Mouse (Mus musculus): ENCODE results near the gene Rap1b. TPM values are rescaled to one million over a fixed set of nuclear protein-coding genes. Genes with fewer than 3 reads are reported as not detected.
A peak's percentile ranks its signal among the peaks of the same experiment; 100 is the strongest.

Gene Rap1b
- polyA plus RNA-seq, 1 experiment from 2014 or later = 132 TPM

DNA sequence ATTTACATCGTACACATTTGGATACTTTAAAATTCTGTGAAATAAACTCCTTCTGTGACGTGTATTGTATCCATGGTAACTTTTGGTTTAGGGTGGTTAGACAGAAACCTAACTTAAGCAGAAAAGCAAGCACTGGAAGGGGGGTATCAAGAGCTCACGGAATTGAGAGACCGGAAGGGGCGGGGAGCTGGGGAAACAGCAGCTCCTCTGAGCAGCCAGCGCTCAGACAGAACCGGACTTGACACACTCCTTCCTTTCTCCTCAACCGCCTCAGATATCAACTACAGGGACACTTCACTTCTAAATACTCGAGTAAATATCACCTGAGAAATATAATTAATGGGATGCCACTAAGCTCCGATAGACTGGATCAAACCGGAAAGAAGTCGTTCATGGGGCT is 48.7 kb downstream of the Rap1b start:
- no peaks in the 10 kb centered on the region for H3K9me3 ChIP-seq (ENCODE audit: control insufficient read depth)
- H3K9ac ChIP-seq (ENCODE audit: low read depth, low read length) = no peak overlapping the region
- 85% methylated on average over 12 of the region's 12 CpGs for WGBS
- no peak overlapping the region for H3K4me3 ChIP-seq (ENCODE audit: low read depth, low read length)
- H3K27ac ChIP-seq (ENCODE audit: low read depth, low read length) = no peak overlapping the region
- H3K36me3 ChIP-seq (ENCODE audit: control insufficient read depth, insufficient read depth) = no peaks in the 10 kb centered on the region
- H3K4me1 ChIP-seq (replicated peaks; ENCODE audit: control insufficient read depth, insufficient read depth, low read length) = peaks cover 4% of the 10 kb centered on the region; the same call in 1 of the 2 replicates
- no peak for TF ChIP-seq CTCF (IDR thresholded peaks at IDR 0.05; ENCODE audit: low read depth)
- no peak for ATAC-seq
- H3K4me2 ChIP-seq (replicated peaks; ENCODE audit: low read depth) = no peak overlapping the region
- no peaks in the 10 kb centered on the region for H3K27me3 ChIP-seq (replicated peaks; ENCODE audit: control insufficient read depth, insufficient read depth, low read length)

DNA sequence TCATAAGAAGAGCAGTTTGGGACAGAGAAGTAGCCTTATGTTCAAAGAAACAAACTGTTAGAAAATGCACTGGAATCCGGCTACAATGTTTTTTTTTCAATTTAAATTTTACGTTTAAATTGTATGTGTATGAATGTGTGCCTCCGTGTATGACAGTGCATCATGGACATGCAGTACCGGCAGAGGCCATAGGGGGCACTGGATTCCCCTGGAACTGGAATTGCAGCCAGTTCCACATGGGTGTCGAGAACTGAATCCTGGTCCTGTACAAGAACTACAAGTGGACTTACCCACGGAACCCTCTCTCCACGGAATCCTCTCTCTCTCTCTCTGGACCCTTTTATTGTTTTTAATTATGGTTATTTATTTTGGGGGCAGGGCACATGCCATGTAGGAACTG is 49.7 kb downstream of the Rap1b start:
- no peaks in the 10 kb centered on the region for H3K27me3 ChIP-seq (replicated peaks; ENCODE audit: control insufficient read depth, insufficient read depth, low read length)
- no peaks in the 10 kb centered on the region for H3K9me3 ChIP-seq (ENCODE audit: control insufficient read depth)
- no peak for ATAC-seq
- WGBS = 95% methylated on average over 7 of the region's 7 CpGs
- H3K36me3 ChIP-seq (ENCODE audit: control insufficient read depth, insufficient read depth) = no peaks in the 10 kb centered on the region
- TF ChIP-seq CTCF (IDR thresholded peaks at IDR 0.05; ENCODE audit: low read depth) = peak; percentile 57
- no peak overlapping the region for H3K9ac ChIP-seq (ENCODE audit: low read depth, low read length)
- H3K27ac ChIP-seq (ENCODE audit: low read depth, low read length) = no peak overlapping the region
- peaks cover 4% of the 10 kb centered on the region; the same call in 1 of the 2 replicates for H3K4me1 ChIP-seq (replicated peaks; ENCODE audit: control insufficient read depth, insufficient read depth, low read length)
- no peak overlapping the region for H3K4me3 ChIP-seq (ENCODE audit: low read depth, low read length)
- H3K4me2 ChIP-seq (replicated peaks; ENCODE audit: low read depth) = no peak overlapping the region

DNA sequence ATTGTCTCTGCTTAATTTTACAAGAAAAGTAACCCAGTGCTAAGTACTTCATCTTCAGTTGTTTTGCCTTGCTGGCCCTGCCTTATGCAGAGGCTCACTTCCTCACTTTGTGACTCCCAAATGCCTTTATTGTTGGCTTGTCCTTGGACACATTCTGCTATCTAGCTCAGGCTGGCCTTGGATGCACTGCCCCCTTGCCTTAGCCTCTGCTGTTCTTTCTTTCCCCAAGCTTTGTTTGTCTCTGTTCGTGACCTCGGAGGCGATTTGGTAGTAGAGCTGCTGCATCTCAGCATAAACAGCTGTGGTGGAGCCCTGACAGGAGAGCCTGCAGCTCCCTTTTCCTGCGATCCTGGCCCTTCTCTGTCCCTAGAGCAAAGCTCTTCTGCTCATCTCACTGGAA is 50.6 kb downstream of the Rap1b start:
- Histone ChIP-seq H3K36me3 (ENCODE audit: control insufficient read depth, insufficient read depth) (no peaks in the 10 kb centered on the region), H3K4me1 (replicated peaks; ENCODE audit: control insufficient read depth, insufficient read depth, low read length) (peaks cover 4% of the 10 kb centered on the region; the same call in 1 of the 2 replicates), H3K27me3 (replicated peaks; ENCODE audit: control insufficient read depth, insufficient read depth, low read length) (no peaks in the 10 kb centered on the region), H3K4me2 (replicated peaks; ENCODE audit: low read depth) (no peak overlapping the region), H3K4me3 (ENCODE audit: low read depth, low read length) (no peak overlapping the region), H3K9me3 (ENCODE audit: control insufficient read depth) (no peaks in the 10 kb centered on the region), H3K9ac (ENCODE audit: low read depth, low read length) (no peak overlapping the region), H3K27ac (ENCODE audit: low read depth, low read length) (no peak overlapping the region)
- no peak for TF ChIP-seq CTCF (IDR thresholded peaks at IDR 0.05; ENCODE audit: low read depth)
- 65% methylated on average over 4 of the region's 4 CpGs for WGBS
- ATAC-seq = no peak

DNA sequence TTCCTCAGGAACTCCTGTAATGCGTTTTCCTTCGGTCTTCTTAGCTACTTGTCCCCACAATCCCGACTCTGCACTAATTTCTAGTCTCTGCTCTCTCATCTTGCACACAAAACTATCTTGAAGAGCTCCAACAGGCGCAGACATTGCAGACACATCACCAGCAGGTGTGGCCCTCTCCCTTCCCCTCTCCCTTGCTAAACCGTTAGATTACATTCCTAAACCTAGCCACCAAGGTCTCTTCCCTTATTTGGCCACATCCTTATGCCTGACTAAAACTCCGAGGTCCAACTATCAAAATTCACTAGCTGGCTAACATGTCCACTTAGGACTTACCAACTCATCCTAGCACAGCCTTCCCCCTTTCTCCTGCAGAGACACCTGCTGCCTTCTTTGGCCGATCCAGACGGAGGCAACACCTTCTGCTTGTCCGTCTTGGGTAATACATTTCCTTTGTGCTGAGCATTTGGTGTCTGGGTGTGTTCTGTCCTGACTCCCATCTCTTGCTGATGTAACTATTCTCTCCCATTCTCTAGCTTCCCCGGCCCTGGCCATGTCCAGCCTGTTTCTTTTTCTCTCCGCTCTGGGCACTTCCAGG is 52.3 kb downstream of the Rap1b start:
- Histone ChIP-seq H3K4me2 (replicated peaks; ENCODE audit: low read depth) (peak overlapping the region; percentile 87), H3K4me1 (replicated peaks; ENCODE audit: control insufficient read depth, insufficient read depth, low read length) (no peaks in the 10 kb centered on the region), H3K27ac (ENCODE audit: low read depth, low read length) (peak overlapping the region; percentile 82; the same call in 1 of the 2 replicates), H3K9ac (ENCODE audit: low read depth, low read length) (no peak overlapping the region), H3K4me3 (ENCODE audit: low read depth, low read length) (no peak overlapping the region), H3K36me3 (ENCODE audit: control insufficient read depth, insufficient read depth) (no peaks in the 10 kb centered on the region), H3K9me3 (ENCODE audit: control insufficient read depth) (no peaks in the 10 kb centered on the region), H3K27me3 (replicated peaks; ENCODE audit: control insufficient read depth, insufficient read depth, low read length) (no peaks in the 10 kb centered on the region)
- ATAC-seq = no peak
- TF ChIP-seq CTCF (IDR thresholded peaks at IDR 0.05; ENCODE audit: low read depth) = peak; percentile 28; the same call in 1 of the 2 replicates
- WGBS = 58% methylated on average over 11 of the region's 11 CpGs

DNA sequence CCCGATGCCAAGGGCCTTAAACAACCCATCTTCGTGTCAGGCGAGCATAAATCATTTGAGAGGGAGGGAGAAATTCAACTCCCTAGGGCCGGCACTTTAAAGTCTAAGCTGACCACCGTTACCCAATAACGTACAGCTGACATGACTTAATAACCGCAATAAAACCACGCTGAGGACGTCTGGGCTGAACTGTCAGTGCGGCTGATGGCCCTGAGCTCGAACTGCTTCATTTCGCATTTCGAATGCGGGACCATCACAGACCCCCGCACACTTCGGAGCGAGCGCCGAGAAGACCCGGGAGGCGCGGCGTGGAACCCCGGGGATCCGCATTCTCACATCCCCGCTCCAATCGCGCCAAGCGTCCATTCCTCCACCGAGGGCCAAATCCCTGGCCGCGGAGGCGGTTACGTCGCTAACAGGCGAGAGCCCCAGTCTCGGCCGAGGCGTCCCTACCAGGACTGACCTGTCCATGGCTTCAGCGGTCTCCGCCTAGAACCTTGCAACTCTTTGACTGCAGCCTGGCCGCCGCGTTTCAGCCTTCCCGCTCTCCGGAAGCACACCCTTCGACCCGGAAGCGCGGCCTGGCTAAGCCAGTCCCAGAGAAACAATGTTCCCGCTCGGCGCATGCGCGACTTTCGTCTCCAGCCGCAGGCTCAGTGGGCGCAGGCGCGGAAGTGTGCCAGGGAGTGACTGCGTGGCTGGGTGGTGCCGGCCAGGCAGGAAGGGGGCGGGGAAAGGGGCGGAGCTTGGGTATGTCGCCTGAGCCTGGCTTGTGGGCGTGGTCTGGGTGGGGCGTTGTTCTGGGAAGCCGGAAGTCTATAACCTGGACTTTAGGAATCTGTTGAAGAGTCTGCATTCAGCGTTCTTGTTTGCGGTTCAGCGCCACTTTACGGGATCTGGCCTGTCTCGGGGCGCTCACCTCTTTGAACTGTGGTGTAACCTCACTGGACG is 53.4 kb downstream of the Rap1b start, which contains the start of gene Nup107:
Gene Nup107 (minus strand): TSS at position 565 of the 951 bp plus-strand sequence.
- Histone ChIP-seq H3K9me3 (ENCODE audit: control insufficient read depth) (no peaks in the 10 kb centered on the region), H3K4me2 (replicated peaks; ENCODE audit: low read depth) (peak within 1 kb of the TSS; percentile 87), H3K27me3 (replicated peaks; ENCODE audit: control insufficient read depth, insufficient read depth, low read length) (no peaks in the 10 kb centered on the region), H3K4me1 (replicated peaks; ENCODE audit: control insufficient read depth, insufficient read depth, low read length) (no peaks in the 10 kb centered on the region), H3K27ac (ENCODE audit: low read depth, low read length) (peak within 1 kb of the TSS; percentile 91), H3K36me3 (ENCODE audit: control insufficient read depth, insufficient read depth) (peaks cover 4% of the 10 kb centered on the region), H3K9ac (ENCODE audit: low read depth, low read length) (peak within 1 kb of the TSS; percentile 69), H3K4me3 (ENCODE audit: low read depth, low read length) (peak within 1 kb of the TSS; percentile 92)
- under 1% methylated on average over 75 of the region's 75 CpGs for WGBS
- no peak for TF ChIP-seq CTCF (IDR thresholded peaks at IDR 0.05; ENCODE audit: low read depth)
- peak; percentile 96 for ATAC-seq

DNA sequence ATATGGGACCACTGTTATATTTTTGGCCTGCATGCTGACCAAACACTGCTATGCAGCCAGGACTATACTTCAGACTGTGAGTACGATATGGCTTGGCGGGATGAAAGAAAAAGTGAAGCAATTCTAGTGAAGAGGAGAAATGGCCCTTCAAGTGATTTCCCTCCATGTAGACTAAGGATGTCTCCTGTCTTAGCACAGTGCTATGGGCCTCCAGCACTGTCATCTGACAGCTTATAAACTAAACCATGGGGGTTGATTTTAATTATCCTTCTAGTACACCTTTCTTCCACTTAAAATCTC is 54.7 kb downstream of the Rap1b start:
- Histone ChIP-seq H3K4me1 (replicated peaks; ENCODE audit: control insufficient read depth, insufficient read depth, low read length) (no peaks in the 10 kb centered on the region), H3K27ac (ENCODE audit: low read depth, low read length) (no peak overlapping the region), H3K27me3 (replicated peaks; ENCODE audit: control insufficient read depth, insufficient read depth, low read length) (no peaks in the 10 kb centered on the region), H3K4me2 (replicated peaks; ENCODE audit: low read depth) (peak overlapping the region; percentile 87), H3K4me3 (ENCODE audit: low read depth, low read length) (no peak overlapping the region), H3K36me3 (ENCODE audit: control insufficient read depth, insufficient read depth) (peaks cover 4% of the 10 kb centered on the region), H3K9ac (ENCODE audit: low read depth, low read length) (no peak overlapping the region), H3K9me3 (ENCODE audit: control insufficient read depth) (no peaks in the 10 kb centered on the region)
- no peak for ATAC-seq
- 74% methylated on average over 2 of the region's 2 CpGs for WGBS
- TF ChIP-seq CTCF (IDR thresholded peaks at IDR 0.05; ENCODE audit: low read depth) = no peak

Data from intestine, postnatal 0 days (tissue).